Mouse (Mus musculus) heart, adult 8-10 months (tissue): ENCODE measurements around the gene Srrd. TPM values are rescaled to one million over a fixed set of nuclear protein-coding genes. Genes with fewer than 3 reads are reported as not detected.

Source experiments
- DNase-seq: peaks from one replicate; pipeline ENCODE4 v3.0.0; 2022; ENCODE audit warnings: low spot score
- total RNA-seq, 4 experiments: library from RNA; stranded (reverse); gene quantifications; 2 replicates each; pipeline ENCODE4 v1.2.4; 2022

Srrd gene
- total RNA-seq, 4 experiments from 2014 or later: 7.8 to 9.4 (median 8.3) TPM

GRCm38 (mm10) chr5:112359520-112359919 is 16.7 kb upstream of the Srrd start:
- no peak for DNase-seq

GRCm38 (mm10) chr5:112356322-112356721 is 13.5 kb upstream of the Srrd start:
- DNase-seq: peak; percentile 17

- no peak for DNase-seq
Measured at GRCm38 (mm10) chr5:112355910-112356309, 13.1 kb upstream of the Srrd start, which contains the start of gene Gm6583. TSS of gene Gm6583 (minus strand) at chr5:112356033.

GRCm38 (mm10) chr5:112355493-112355892 is 12.7 kb upstream of the Srrd start:
- DNase-seq: peak; percentile 31

GRCm38 (mm10) chr5:112349169-112349568 is 6.3 kb upstream of the Srrd start:
- DNase-seq: no peak

GRCm38 (mm10) chr5:112346211-112346965 is 3.5 kb upstream of the Srrd start:
- no peak for DNase-seq

- DNase-seq: no peak
Measured at GRCm38 (mm10) chr5:112344092-112344960, 1.5 kb upstream of the Srrd start.

- DNase-seq: peak; percentile 25
Measured at GRCm38 (mm10) chr5:112343205-112343595, 360 bp upstream of the Srrd start.

- no peak for DNase-seq
Measured at GRCm38 (mm10) chr5:112339215-112339614, 3.6 kb downstream of the Srrd start.

- DNase-seq: no peak
Measured at GRCm38 (mm10) chr5:112337004-112337403, 5.8 kb downstream of the Srrd start.

GRCm38 (mm10) chr5:112335473-112335872 is 7.4 kb downstream of the Srrd start:
- DNase-seq: peak; percentile 44

GRCm38 (mm10) chr5:112329805-112330564 is 12.9 kb downstream of the Srrd start:
- DNase-seq: no peak

GRCm38 (mm10) chr5:112327854-112328253 is 15.0 kb downstream of the Srrd start:
- no peak for DNase-seq

- DNase-seq: no peak
Measured at GRCm38 (mm10) chr5:112326446-112327009, 16.3 kb downstream of the Srrd start.

GRCm38 (mm10) chr5:112325546-112326445 is 17.0 kb downstream of the Srrd start, which contains the start of gene Tfip11:
TSS of gene Tfip11 (plus strand) at chr5:112326358.
- DNase-seq: peak; percentile 94

- peak; percentile 24 for DNase-seq
Measured at GRCm38 (mm10) chr5:112324637-112325545, 17.9 kb downstream of the Srrd start.

GRCm38 (mm10) chr5:112323246-112323645 is 19.6 kb downstream of the Srrd start:
- no peak for DNase-seq

GRCm38 (mm10) chr5:112321376-112321775 is 21.5 kb downstream of the Srrd start:
- DNase-seq: no peak

GRCm38 (mm10) chr5:112320936-112321335 is 21.9 kb downstream of the Srrd start:
- DNase-seq: peak; percentile 25
